Mouse (Mus musculus) kidney, adult 2 months (tissue): ENCODE data around the gene Dusp10.

ENCODE experiments used
- CTCF ChIP-seq: fragments of 200-500 bp; conservative IDR thresholded peaks from 2 replicates; pipeline ENCODE4 v1.5.1; 2011; ENCODE audit warnings: low read depth, mild to moderate bottlenecking, control low read depth, low read length, moderate library complexity, mixed read lengths; ENCODE audit not compliant: insufficient read depth, insufficient read length
- POLR2A ChIP-seq: fragments of 200-500 bp; IDR thresholded peaks from one replicate; pipeline ENCODE4 v1.6.1; 2011; ENCODE audit warnings: low read depth, low read length, control low read depth

DNA sequence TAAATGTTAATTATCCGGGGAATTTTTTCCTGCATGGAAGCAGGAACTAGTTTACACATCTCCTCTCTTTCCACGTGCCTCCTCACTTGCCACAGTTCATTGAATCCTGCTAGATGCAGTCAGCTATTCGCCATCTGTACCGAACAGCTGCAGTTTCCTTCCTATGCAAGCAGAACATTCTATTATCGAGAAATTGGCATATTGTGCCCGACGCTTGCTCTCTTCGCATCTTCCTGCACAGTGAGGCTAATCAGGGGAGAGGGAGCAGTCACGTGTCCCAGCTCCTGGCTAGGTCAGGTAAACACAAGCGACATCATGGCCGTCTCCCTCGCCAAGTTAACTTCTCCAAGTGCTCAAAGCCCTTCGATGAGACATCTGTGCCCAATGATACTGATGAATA lies 31.0 kb upstream of the Dusp10 start:
- no peak for TF ChIP-seq POLR2A
- TF ChIP-seq CTCF: no peak
